Mouse (Mus musculus) heart, adult 8-10 months (tissue): ENCODE measurements around the gene Lfng. TPM values are rescaled to one million over a fixed set of nuclear protein-coding genes. Genes with fewer than 3 reads are reported as not detected.

Source experiments
- DNase-seq: peaks from one replicate; pipeline ENCODE4 v3.0.0; 2022; ENCODE audit warnings: low spot score
- total RNA-seq, 4 experiments: library from RNA; stranded (reverse); gene quantifications; 2 replicates each; pipeline ENCODE4 v1.2.4; 2022

Lfng gene
- total RNA-seq, 4 experiments from 2014 or later: 6.0 to 8.3 (median 6.9) TPM

- no peak for DNase-seq
Observed at GRCm38 (mm10) chr5:140589082-140589774, 17.9 kb upstream of the Lfng start.

DNA sequence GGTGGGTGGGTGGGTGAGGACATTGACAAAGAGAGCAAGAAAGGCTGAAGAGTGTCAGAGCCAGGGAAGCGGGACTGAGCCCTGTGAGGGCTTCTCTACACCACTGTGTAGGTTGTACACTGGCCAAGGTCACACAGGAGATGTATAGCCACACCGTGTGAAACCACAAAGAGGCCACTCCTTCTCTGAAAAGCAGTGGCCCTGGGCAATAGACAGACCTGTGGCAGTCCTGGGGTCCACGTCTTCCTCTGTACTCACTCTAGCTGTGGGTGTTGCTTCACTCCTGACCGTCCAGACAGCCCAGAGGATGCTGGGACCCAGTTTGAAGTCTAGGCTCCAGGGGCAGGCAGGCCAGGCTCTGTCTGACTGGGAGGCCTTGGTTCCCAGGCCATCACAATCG, 12.3 kb upstream of the Lfng start:
- DNase-seq: no peak

- no peak for DNase-seq
Observed at GRCm38 (mm10) chr5:140596426-140596825, 10.7 kb upstream of the Lfng start.

- DNase-seq: peak; percentile 50
Observed at GRCm38 (mm10) chr5:140596927-140597588, 10.1 kb upstream of the Lfng start.

- no peak for DNase-seq
Observed at GRCm38 (mm10) chr5:140597787-140598186, 9.3 kb upstream of the Lfng start.

DNA sequence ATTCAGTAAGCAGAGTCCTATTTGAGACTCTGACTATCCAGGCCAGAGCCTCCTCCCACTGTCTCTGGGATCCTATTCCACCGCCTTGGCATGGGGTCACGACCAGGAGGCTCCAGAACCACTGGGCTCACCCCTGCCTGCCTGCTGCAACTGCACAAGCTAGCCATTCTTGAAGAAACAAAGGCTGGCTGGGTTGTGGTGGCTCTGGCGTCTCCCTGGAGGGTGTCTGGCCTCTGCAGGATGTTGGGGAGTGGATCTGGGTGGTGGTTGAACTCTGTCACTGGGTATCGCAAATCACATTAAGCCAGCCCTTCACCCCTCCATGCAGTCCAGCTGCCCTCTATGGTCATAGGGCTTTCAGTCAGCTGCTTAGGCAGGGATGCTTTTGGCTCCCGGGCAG, 7.2 kb upstream of the Lfng start:
- DNase-seq: no peak

- DNase-seq: no peak
Observed at GRCm38 (mm10) chr5:140601712-140602111, 5.4 kb upstream of the Lfng start.

DNA sequence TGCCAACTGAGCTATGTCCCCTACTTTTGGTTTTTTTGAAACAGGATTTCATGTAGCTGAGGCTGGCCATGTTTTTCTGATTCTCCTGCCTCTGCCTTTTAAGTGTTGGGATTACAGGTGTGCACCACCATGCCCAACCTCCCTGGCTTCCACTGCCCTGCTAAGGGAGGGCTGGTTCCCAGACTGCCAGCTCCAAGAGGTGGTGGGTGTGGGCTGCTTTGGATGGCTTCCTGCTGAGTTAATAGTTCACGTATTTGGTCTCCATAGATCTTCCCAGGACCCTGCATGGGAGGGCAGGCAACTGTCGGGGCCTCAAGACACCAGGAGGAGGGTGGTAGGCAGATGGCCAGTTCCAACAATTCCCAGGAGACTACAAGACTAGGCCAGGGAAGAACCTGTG, 4.6 kb upstream of the Lfng start:
- DNase-seq: no peak

DNA sequence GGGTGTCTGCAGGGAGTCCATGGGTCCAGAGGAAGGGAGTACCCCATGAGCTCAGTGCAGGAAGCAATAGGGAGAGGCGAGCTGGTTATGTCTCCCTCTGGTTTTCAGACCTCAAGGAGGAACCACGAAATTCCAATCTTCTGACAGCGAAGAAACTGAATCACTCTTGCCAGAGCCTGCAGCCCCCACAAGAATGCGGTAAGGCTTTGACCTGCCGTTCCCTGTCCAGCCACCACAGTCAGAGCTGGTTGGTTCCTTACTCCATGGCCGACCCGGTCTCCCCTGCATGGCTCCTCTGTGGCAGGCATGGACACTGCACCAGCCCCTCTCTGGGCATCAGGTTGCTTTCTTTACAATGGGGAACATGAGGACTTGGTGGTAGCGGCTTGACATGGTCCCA, 2.7 kb upstream of the Lfng start:
- DNase-seq: no peak

- no peak for DNase-seq
Observed at GRCm38 (mm10) chr5:140605228-140605627, 1.9 kb upstream of the Lfng start.

GRCm38 (mm10) chr5:140606386-140606785, 734 bp upstream of the Lfng start:
- DNase-seq: no peak

- no peak for DNase-seq
Observed at GRCm38 (mm10) chr5:140607836-140608633, 915 bp downstream of the Lfng start.

- DNase-seq: no peak
Observed at GRCm38 (mm10) chr5:140608634-140609015, 1.5 kb downstream of the Lfng start.

GRCm38 (mm10) chr5:140609511-140610272, 2.6 kb downstream of the Lfng start:
- DNase-seq: no peak

- no peak for DNase-seq
Observed at GRCm38 (mm10) chr5:140610273-140611011, 3.3 kb downstream of the Lfng start.

GRCm38 (mm10) chr5:140611021-140611583, 4.0 kb downstream of the Lfng start:
- DNase-seq: peak; percentile 70

GRCm38 (mm10) chr5:140611611-140612185, 4.6 kb downstream of the Lfng start:
- DNase-seq: no peak

DNA sequence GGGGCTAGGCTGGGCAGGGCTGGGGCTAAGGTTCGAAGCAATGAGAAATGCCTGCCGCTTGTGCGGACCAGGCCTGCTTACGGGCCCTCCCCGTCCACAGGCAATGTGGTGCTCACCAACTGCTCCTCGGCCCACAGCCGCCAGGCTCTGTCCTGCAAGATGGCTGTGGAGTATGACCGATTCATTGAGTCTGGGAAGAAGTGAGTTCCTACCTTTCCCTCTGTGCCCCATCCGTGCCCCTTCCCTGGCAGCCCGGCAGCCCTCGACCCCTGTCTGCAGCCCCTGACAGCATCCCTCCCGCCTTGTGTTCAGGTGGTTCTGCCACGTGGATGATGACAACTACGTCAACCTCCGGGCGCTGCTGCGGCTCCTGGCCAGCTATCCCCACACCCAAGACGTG, 5.1 kb downstream of the Lfng start:
- DNase-seq: no peak

- no peak for DNase-seq
Observed at GRCm38 (mm10) chr5:140614141-140614540, 7.0 kb downstream of the Lfng start.

DNA sequence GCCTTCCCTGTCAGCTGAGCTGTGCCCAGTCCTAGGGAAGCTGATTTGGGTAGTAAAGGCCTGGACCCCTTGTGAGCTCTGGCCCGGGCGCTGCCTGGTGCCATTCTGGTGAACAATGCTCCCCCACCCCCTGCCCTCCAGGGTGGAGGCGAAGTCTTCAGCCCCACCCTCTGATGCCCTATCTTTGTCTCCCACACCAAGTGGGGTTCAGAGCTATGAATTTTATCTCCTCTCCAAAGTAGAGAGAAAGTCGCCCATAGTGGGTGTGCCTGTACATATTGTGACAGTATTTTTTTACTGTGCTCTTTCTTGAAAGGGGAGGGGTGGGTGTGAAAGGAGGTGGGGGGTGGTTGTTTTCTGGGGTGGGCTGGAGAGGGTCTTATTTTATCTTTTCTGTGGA, 7.7 kb downstream of the Lfng start:
- DNase-seq: no peak
